Comparison of ENCODE assay signal across 12 mouse cellular contexts in the genomic region with DNA sequence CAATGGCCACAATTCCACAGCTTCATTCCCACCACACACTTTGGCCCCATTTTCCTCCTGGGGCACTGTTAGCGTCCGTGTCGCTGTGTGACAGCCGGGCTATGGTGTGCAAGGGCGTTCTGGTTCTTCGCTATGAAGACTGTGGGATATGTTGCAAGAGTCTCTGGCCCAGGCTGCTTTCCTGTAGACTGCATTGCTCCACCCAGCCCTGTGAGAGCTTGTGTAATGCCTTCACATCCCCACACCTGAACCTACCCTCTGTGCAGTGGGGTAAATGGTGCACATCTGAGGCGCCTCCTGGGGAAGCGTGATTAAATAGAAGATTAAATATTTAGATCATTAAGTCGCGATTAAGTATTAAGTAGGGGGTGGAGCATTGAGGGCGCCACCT. TPM values are rescaled to one million over a fixed set of nuclear protein-coding genes. Genes with fewer than 3 reads are reported as not detected.
DNase-seq lines count a peak whose midpoint lies in the region; ATAC-seq and TF ChIP-seq lines count a peak whose summit lies in the region.
"Had no signal": no experiment of that assay in that cellular context is flagged by ENCODE, and none has a peak within 500 bp of the region (broad histone marks: within the 10 kb centered on the region; RNA-seq: fewer than 3 reads in every experiment).

No protein-coding gene starts in this region.

- 0 out of 2 replicates have a peak overlapping the region, but pooled peaks have one; percentile 5 for H3K27ac ChIP-seq in brown adipose tissue, adult 24 weeks (replicated peaks; ENCODE audit: low read depth, low read length)
- H3K27ac ChIP-seq in liver, embryonic 16.5 days (ENCODE audit: low read length): no peak overlapping the region
- peak overlapping the region; percentile 74 for H3K27ac ChIP-seq in stomach, postnatal 0 days (replicated peaks)

- TF ChIP-seq EP300 in stomach, postnatal 0 days (optimal IDR thresholded peaks at IDR 0.05): no peak

- TF ChIP-seq CTCF in lung, adult 2 months (IDR thresholded peaks at IDR 0.05; ENCODE audit: insufficient read depth, low read length): no peak
- no peak for TF ChIP-seq CTCF in stomach, postnatal 0 days (IDR thresholded peaks at IDR 0.05; ENCODE audit: low read depth)

- ATAC-seq in liver, embryonic 16.5 days (ENCODE audit: low read depth): peak; percentile 59
- ATAC-seq in stomach, postnatal 0 days (ENCODE audit: low FRiP score, low TSS enrichment): peak; percentile 59

- no peaks in the 10 kb centered on the region; the same call in 1 of the 2 replicates for H3K27me3 ChIP-seq in liver, embryonic 16.5 days (ENCODE audit: control insufficient read depth, insufficient read depth, low read depth, low read length)
- no peaks in the 10 kb centered on the region for H3K27me3 ChIP-seq in stomach, postnatal 0 days (ENCODE audit: control insufficient read depth, insufficient read depth, low read length)

- no peak overlapping the region for H3K9ac ChIP-seq in liver, embryonic 16.5 days (ENCODE audit: low read depth, low read length)
- no peak overlapping the region for H3K9ac ChIP-seq in stomach, postnatal 0 days (ENCODE audit: low read length)

- intact Hi-C loops in gastrocnemius, postnatal 14 days (cut with DNase I; ENCODE audit: low total_unique reads): no loop called here

- WGBS in lung, adult 2 months: 61% methylated on average over 11 of the region's 11 CpGs
- WGBS in liver, embryonic 16.5 days (ENCODE audit: insufficient replicate concordance): 60% methylated on average over 11 of the region's 11 CpGs
- 55% methylated on average over 11 of the region's 11 CpGs for WGBS in stomach, postnatal 0 days

- no peaks in the 10 kb centered on the region for H3K9me3 ChIP-seq in liver, embryonic 16.5 days (replicated peaks; ENCODE audit: control insufficient read depth, low read length)
- H3K9me3 ChIP-seq in stomach, postnatal 0 days (ENCODE audit: control insufficient read depth, low read length): no peaks in the 10 kb centered on the region
- H3K9me3 ChIP-seq: G1E; midbrain, embryonic 10.5 days had no signal

- DNase-seq in lung, adult 18-20 months: peak; percentile 51 to 64
- DNase-seq in lung, adult 2 months: no peak
- DNase-seq in stomach, postnatal 0 days (ENCODE audit: low spot score): peak; percentile 41
- DNase-seq in adrenal gland, adult (ENCODE audit: inconsistent age in 2 of 2, low spot score in 1 of 2): no peak
- DNase-seq in gastrocnemius, postnatal 14 days: no peak
- DNase-seq: embryo, embryonic 11 days; right cerebral cortex, postnatal 25 days had no signal

- no peak overlapping the region for H3K4me3 ChIP-seq in lung, adult 2 months (replicated peaks; ENCODE audit: extremely low read depth, low read depth, low read length)
- no peak overlapping the region for H3K4me3 ChIP-seq in brown adipose tissue, adult 24 weeks (ENCODE audit: insufficient read depth, low read depth, low read length)
- no peak overlapping the region for H3K4me3 ChIP-seq in liver, embryonic 16.5 days (ENCODE audit: low read depth, low read length)
- no peak overlapping the region for H3K4me3 ChIP-seq in stomach, postnatal 0 days (ENCODE audit: low read depth, low read length)
- H3K4me3 ChIP-seq: midbrain, embryonic 10.5 days had no signal

- no peak overlapping the region for H3K4me2 ChIP-seq in liver, embryonic 16.5 days (ENCODE audit: low read depth, low read length)
- no peak overlapping the region for H3K4me2 ChIP-seq in stomach, postnatal 0 days (replicated peaks; ENCODE audit: low read depth)

- H3K4me1 ChIP-seq in lung, adult 2 months (ENCODE audit: control insufficient read depth, insufficient read depth, low read length): peaks cover 12% of the 10 kb centered on the region
- H3K4me1 ChIP-seq in brown adipose tissue, adult 24 weeks (ENCODE audit: control insufficient read depth, insufficient read depth, insufficient read length, low read length): no peaks in the 10 kb centered on the region; the same call in 1 of the 2 replicates
- H3K4me1 ChIP-seq in liver, embryonic 16.5 days (ENCODE audit: control insufficient read depth, low read depth, low read length): peaks cover 4% of the 10 kb centered on the region
- peaks cover 6% of the 10 kb centered on the region; the same call in 1 of the 2 replicates for H3K4me1 ChIP-seq in stomach, postnatal 0 days (replicated peaks; ENCODE audit: control insufficient read depth, insufficient read depth)

- no peak for TF ChIP-seq POLR2A in lung, adult 2 months (IDR thresholded peaks at IDR 0.05; ENCODE audit: borderline replicate concordance, extremely low read depth, low read depth, low read length)

- H3K36me3 ChIP-seq in liver, embryonic 16.5 days (ENCODE audit: control insufficient read depth, insufficient read depth): no peaks in the 10 kb centered on the region
- no peaks in the 10 kb centered on the region for H3K36me3 ChIP-seq in stomach, postnatal 0 days (ENCODE audit: control insufficient read depth, insufficient read depth, low read length)
- H3K36me3 ChIP-seq: G1E; midbrain, embryonic 10.5 days had no signal

RNA-seq across cellular contexts. Expression of gene Atp2c2, which starts 9.9 kb away (rescaled TPM):
- polyA plus RNA-seq in lung, adult 2 months (2012; rRNA removed): 5.4 and 7.2 TPM in 2 replicates
- polyA plus RNA-seq in brown adipose tissue, adult 24 weeks (2012; ENCODE audit: insufficient read depth, insufficient read length, missing spikeins): not detected in 2 replicates
- 0.19 and 0.27 TPM in 2 replicates for polyA plus RNA-seq in liver, embryonic 16.5 days (2015; fragmentation: Nextera tagmentation; extraction: Ambion mirVana)
- 7.7 and 8.8 TPM in 2 replicates for polyA plus RNA-seq in stomach, postnatal 0 days (2015; fragmentation: Nextera tagmentation; extraction: Ambion mirVana)
- total RNA-seq in gastrocnemius, postnatal 14 days (2021): under 1 TPM in 1 of 2 experiments, not detected in 1; 0.12 TPM
- total RNA-seq: G1E; heart, postnatal 4 days had no signal
- polyA plus RNA-seq: G1E had no signal

RNA-seq across cellular contexts. Expression of gene Wfdc1, which starts 43.5 kb away (rescaled TPM):
- 122 and 130 TPM in 2 replicates for polyA plus RNA-seq in lung, adult 2 months (2012; rRNA removed)
- polyA plus RNA-seq in brown adipose tissue, adult 24 weeks (2012; ENCODE audit: insufficient read depth, insufficient read length, missing spikeins): 1.7 and 3.0 TPM in 2 replicates
- 2.3 and 2.7 TPM in 2 replicates for polyA plus RNA-seq in liver, embryonic 16.5 days (2015; fragmentation: Nextera tagmentation; extraction: Ambion mirVana)
- 58.0 and 61.0 TPM in 2 replicates for polyA plus RNA-seq in stomach, postnatal 0 days (2015; fragmentation: Nextera tagmentation; extraction: Ambion mirVana)
- total RNA-seq in gastrocnemius, postnatal 14 days (2021): 10 to 100 TPM; 65.6 to 68.3 TPM
- total RNA-seq: G1E had no signal
- polyA plus RNA-seq: G1E had no signal

Comparison
In these comparisons a context has a peak if more than half of its experiments do, and no peak if none do; other contexts are left out.
1. DNase-seq: peak in lung, adult 18-20 months (2 of 2) and stomach, postnatal 0 days (single experiment); none in lung, adult 2 months (single experiment), adrenal gland, adult (0 of 2) and gastrocnemius, postnatal 14 days (single experiment).
2. RNA of gene Wfdc1, which starts 43.5 kb away (polyA plus RNA-seq): 122 to 130 TPM in lung, adult 2 months and 58.0 to 61.0 TPM in stomach, postnatal 0 days; 1.7 to 3.0 TPM in brown adipose tissue, adult 24 weeks and 2.3 to 2.7 TPM in liver, embryonic 16.5 days; every median in the first group is over 10 times any median in the second.